ENCODE assay signal across 8 mouse cellular contexts in the genomic region with DNA sequence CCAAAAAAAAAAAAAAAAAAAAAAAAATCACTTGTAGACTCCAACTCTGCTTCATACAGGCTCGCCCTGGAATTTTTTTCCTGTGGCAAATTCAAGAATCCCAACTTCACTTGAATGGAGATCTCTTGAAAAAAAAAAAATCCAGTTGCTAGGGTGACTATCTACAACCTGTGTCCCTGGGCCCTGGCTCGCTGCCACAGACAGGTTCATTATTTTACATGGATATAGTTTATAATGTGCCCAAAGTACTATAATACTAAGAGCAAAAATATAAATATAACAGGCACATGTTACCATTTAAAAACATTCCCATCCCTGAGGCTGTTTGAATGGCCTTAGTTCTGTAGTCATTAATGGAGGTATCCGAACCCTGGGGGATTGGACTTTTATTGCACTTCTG. TPM values are rescaled to one million over a fixed set of nuclear protein-coding genes. Genes with fewer than 3 reads are reported as not detected.
DNase-seq lines count a peak whose midpoint lies in the region; ATAC-seq lines count a peak whose summit lies in the region.

No protein-coding gene starts in this region.

- intact Hi-C loops in left cerebral cortex, postnatal 4 days (cut with DNase I): no loop called here

- H3K4me2 ChIP-seq in intestine, embryonic 15.5 days (replicated peaks): peak overlapping the region; percentile 70
- H3K4me2 ChIP-seq in midbrain, embryonic 15.5 days: peak overlapping the region; percentile 58

- peaks cover 21% of the 10 kb centered on the region for H3K4me1 ChIP-seq in forebrain, embryonic 10.5 days
- H3K4me1 ChIP-seq in intestine, embryonic 15.5 days (replicated peaks): 0 out of 2 replicates have a peak, but pooled peaks cover 6% of the 10 kb centered on the region
- H3K4me1 ChIP-seq in midbrain, embryonic 15.5 days: peaks cover 12% of the 10 kb centered on the region

- H3K27me3 ChIP-seq in forebrain, embryonic 10.5 days (ENCODE audit: poor library complexity, severe bottlenecking): no peaks in the 10 kb centered on the region
- no peaks in the 10 kb centered on the region for H3K27me3 ChIP-seq in intestine, embryonic 15.5 days (replicated peaks)
- no peaks in the 10 kb centered on the region for H3K27me3 ChIP-seq in midbrain, embryonic 15.5 days (replicated peaks)

- no peak for ATAC-seq in intestine, embryonic 15.5 days
- ATAC-seq in midbrain, embryonic 15.5 days (replicated peaks): no peak

- 54% methylated on average over 3 of the region's 3 CpGs for WGBS in forebrain, embryonic 10.5 days
- 49% methylated on average over 3 of the region's 3 CpGs for WGBS in intestine, embryonic 15.5 days
- WGBS in midbrain, embryonic 15.5 days: 37% methylated on average over 3 of the region's 3 CpGs

- no peaks in the 10 kb centered on the region for H3K9me3 ChIP-seq in forebrain, embryonic 10.5 days
- no peaks in the 10 kb centered on the region for H3K9me3 ChIP-seq in intestine, embryonic 15.5 days
- H3K9me3 ChIP-seq in midbrain, embryonic 15.5 days: no peaks in the 10 kb centered on the region

- peak overlapping the region; percentile 73 for H3K4me3 ChIP-seq in forebrain, embryonic 10.5 days
- H3K4me3 ChIP-seq in intestine, embryonic 15.5 days (replicated peaks): peak overlapping the region; percentile 67
- peak overlapping the region; percentile 79 for H3K4me3 ChIP-seq in midbrain, embryonic 15.5 days

- H3K27ac ChIP-seq in forebrain, embryonic 10.5 days: peak overlapping the region; percentile 90
- H3K27ac ChIP-seq in intestine, embryonic 15.5 days: no peak overlapping the region
- H3K27ac ChIP-seq in midbrain, embryonic 15.5 days: peak overlapping the region; percentile 71

- no peak overlapping the region for H3K9ac ChIP-seq in intestine, embryonic 15.5 days
- H3K9ac ChIP-seq in midbrain, embryonic 15.5 days: peak overlapping the region; percentile 74

- DNase-seq in left cerebral cortex, postnatal 4 days: peak; percentile 25
- no peak for DNase-seq in left cerebral cortex, adult 11 months (ENCODE audit: low spot score)
- no peak for DNase-seq in forebrain, embryonic 10.5 days (ENCODE audit: extremely low spot score, low spot score)
- no peak for DNase-seq in T-cell, adult 2 months (ENCODE audit: low spot score)
- no peak for DNase-seq in adrenal gland, postnatal 14 days
- DNase-seq in frontal cortex, postnatal 10 days (ENCODE audit: low spot score in 2 of 2): no peak

- peaks cover 10% of the 10 kb centered on the region; the same call in 1 of the 2 replicates for H3K36me3 ChIP-seq in forebrain, embryonic 10.5 days (replicated peaks)
- no peaks in the 10 kb centered on the region for H3K36me3 ChIP-seq in intestine, embryonic 15.5 days
- no peaks in the 10 kb centered on the region; the same call in 1 of the 2 replicates for H3K36me3 ChIP-seq in midbrain, embryonic 15.5 days (replicated peaks)

RNA-seq across cellular contexts. Expression of a gene that starts 0.6 kb away (rescaled TPM):
- 10 to 100 TPM; 28.5 to 31.8 TPM for total RNA-seq in left cerebral cortex, postnatal 4 days (2021)
- polyA plus RNA-seq in forebrain, embryonic 10.5 days (2016; fragmentation: Nextera tagmentation; extraction: Ambion mirVana): 13.4 and 14.4 TPM in 2 replicates
- 7.7 TPM in 2 replicates for polyA plus RNA-seq in intestine, embryonic 15.5 days (2015; fragmentation: Nextera tagmentation; extraction: Ambion mirVana)
- polyA plus RNA-seq in midbrain, embryonic 15.5 days (2015; fragmentation: Nextera tagmentation; extraction: Ambion mirVana): 25.6 and 26.0 TPM in 2 replicates
- 6.4 and 7.2 TPM in 2 replicates for total RNA-seq in adrenal gland, postnatal 14 days (2021)
